Mouse (Mus musculus) splenic B cell, adult 2 months (primary cell): ENCODE measurements around the gene Arvcf.

Experiments
- DNase-seq: peaks from one replicate; pipeline ENCODE4 v3.0.0-alpha.2; 2011; ENCODE audit warnings: low read depth, low spot score
- H3K27me3 ChIP-seq: 2 replicates; pipeline ENCODE4 v1.6.1; 2012; ENCODE audit warnings: mild to moderate bottlenecking, low read length, moderate library complexity, mixed read lengths; ENCODE audit not compliant: control insufficient read depth, poor library complexity, insufficient read depth, severe bottlenecking
- H3K36me3 ChIP-seq: 2 replicates; pipeline ENCODE4 v1.6.1; 2012; ENCODE audit warnings: mild to moderate bottlenecking, low read length, moderate library complexity, mixed read lengths; ENCODE audit not compliant: control insufficient read depth, poor library complexity, insufficient read depth, severe bottlenecking

Gene Arvcf

GRCm38 (mm10) chr16:18418756-18419602, 71.0 kb downstream of the Arvcf start:
- no peak for DNase-seq
- Histone ChIP-seq H3K36me3 (peaks cover 2% of the 10 kb centered on the region; the same call in 1 of the 2 replicates), H3K27me3 (no peaks in the 10 kb centered on the region)

DNA sequence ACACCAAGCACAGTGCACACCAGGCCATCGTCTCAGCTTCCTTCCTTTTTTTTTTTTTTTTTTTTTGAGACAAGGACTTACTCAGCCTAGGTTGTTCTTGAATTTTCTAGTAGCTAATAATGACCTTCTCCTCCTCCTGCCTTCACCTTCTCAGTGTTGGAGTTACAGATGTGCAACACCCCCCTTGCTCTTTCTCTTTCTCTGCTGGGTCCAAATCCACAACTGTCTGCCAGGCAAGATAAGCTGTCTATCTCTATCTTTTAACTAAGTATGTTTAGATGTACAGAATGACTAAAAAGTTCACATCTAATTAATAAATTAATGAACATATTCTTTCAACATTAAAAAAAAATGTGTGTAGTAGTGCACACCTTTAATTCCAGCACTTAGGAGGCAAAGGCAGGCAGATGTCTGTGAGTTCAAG, 71.6 kb downstream of the Arvcf start:
- H3K27me3 ChIP-seq, result no peaks in the 10 kb centered on the region
- peaks cover 2% of the 10 kb centered on the region; the same call in 1 of the 2 replicates for H3K36me3 ChIP-seq
- no peak for DNase-seq

- Histone ChIP-seq H3K36me3 (peaks cover 2% of the 10 kb centered on the region; the same call in 1 of the 2 replicates), H3K27me3 (no peaks in the 10 kb centered on the region)
Measured at GRCm38 (mm10) chr16:18420571-18420970, 72.6 kb downstream of the Arvcf start.

GRCm38 (mm10) chr16:18423203-18423914, 75.4 kb downstream of the Arvcf start:
- Histone ChIP-seq H3K27me3 (no peaks in the 10 kb centered on the region), H3K36me3 (0 out of 2 replicates have a peak, but pooled peaks cover 2% of the 10 kb centered on the region)
- DNase-seq, result no peak

More at GRCm38 (mm10) chr16:18420571-18420970, 72.6 kb downstream of the Arvcf start:
- DNase-seq, result no peak

GRCm38 (mm10) chr16:18423915-18424265, 75.9 kb downstream of the Arvcf start:
- Histone ChIP-seq H3K36me3 (0 out of 2 replicates have a peak, but pooled peaks cover 2% of the 10 kb centered on the region), H3K27me3 (no peaks in the 10 kb centered on the region)
- DNase-seq, result no peak

- no peak for DNase-seq
- 0 out of 2 replicates have a peak, but pooled peaks cover 2% of the 10 kb centered on the region for H3K36me3 ChIP-seq
Measured at GRCm38 (mm10) chr16:18424364-18425045, 76.5 kb downstream of the Arvcf start.

DNA sequence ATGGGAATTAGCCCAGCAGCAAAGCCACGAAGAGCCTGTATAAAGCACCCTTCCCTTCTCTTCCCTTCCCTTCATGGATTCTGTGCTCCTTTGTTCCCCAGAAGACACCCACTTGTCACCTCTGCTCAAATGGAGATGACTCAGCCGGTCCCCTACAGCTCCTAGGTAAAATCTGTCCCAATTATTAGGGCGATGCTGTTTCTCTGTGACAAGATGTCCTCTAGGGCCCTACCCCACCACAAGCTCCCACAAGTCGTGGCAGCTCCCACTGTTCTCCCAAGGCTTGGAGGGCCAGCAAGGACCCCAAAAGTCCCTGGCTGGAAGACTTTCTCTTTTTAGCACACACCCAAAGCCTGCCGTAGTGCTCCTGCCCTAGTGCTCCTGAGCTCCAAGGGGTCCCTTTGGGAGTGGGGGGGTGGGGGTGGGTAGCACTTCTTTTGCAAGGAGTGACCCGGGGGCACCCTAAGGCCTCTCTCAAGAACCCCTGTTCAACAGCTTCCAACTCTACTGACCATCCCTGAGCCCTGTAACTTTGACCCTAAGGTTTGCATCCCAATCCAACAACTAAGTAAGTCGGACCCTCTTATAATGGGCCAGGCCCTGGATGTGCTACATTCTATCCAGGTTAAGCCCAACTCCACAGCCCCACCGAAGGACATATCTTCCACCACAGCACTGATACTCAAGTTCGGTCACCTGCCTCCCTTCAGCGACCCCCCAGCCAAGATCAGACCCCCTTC, 77.7 kb downstream of the Arvcf start:
- H3K27me3 ChIP-seq, result no peaks in the 10 kb centered on the region
- 0 out of 2 replicates have a peak, but pooled peaks cover 2% of the 10 kb centered on the region for H3K36me3 ChIP-seq
- DNase-seq, result no peak

More at GRCm38 (mm10) chr16:18424364-18425045, 76.5 kb downstream of the Arvcf start:
- H3K27me3 ChIP-seq, result no peaks in the 10 kb centered on the region

DNA sequence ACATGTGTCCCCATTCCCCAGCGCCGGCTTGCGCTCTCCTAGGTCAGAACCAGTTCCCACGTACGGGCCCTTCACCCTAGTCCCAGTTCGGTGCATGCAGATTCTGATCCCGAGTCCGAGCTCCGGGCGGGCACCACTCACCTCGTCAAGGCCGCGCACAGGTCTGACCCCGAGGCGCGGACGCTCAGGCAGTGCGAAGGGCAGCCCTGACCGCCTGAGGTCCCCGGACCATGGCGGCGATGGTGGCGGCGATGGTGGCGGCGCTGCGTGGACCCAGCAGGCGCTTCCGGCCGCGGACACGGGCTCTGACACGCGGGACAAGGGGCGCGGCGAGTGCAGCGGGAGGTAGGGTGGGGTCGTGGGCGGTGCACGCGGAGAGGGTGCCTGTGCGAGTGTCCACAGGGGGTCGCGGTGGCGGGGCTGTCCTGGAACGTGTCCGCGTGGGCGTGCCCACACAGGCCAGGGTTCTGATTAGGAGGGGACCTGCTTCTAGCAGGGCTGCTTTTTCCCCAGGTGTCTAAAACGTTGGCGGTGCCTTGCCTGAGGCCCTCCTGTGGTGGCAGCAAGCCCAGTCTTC, 78.3 kb downstream of the Arvcf start, which contains the start of gene Txnrd2:
TSS of gene Txnrd2 (plus strand) at position 170 of the 577 bp plus-strand sequence.
- no peaks in the 10 kb centered on the region for H3K36me3 ChIP-seq
- H3K27me3 ChIP-seq, result no peaks in the 10 kb centered on the region
- DNase-seq, result peak; percentile 76

DNA sequence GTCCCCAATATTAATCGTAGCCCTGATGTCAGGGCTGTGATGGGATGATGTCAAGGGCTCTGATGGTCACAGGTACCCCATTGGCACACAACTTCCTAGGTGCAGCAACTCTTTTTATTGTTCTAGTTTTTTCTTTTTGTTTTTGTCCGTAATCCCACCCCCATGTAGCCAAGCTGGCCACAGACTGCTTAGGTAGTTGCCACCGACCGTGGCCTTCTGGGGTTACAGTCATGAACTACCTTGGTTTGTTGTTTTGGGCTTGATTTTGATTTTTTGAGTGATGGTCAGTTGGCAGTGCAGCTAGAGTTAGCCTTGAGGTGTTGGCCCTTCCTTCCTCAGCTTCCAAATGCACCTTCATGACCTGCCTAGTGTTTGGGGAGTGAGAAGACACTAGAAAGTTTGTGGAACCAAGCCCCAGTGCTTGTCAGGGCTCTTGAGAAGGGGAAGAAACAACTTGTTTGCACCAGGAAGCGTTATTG, 78.9 kb downstream of the Arvcf start, which contains the start of gene Comt:
TSS of gene Comt (minus strand) at position 51 of the 479 bp plus-strand sequence.
- Histone ChIP-seq H3K27me3 (no peaks in the 10 kb centered on the region), H3K36me3 (no peaks in the 10 kb centered on the region)
- DNase-seq, result no peak

DNA sequence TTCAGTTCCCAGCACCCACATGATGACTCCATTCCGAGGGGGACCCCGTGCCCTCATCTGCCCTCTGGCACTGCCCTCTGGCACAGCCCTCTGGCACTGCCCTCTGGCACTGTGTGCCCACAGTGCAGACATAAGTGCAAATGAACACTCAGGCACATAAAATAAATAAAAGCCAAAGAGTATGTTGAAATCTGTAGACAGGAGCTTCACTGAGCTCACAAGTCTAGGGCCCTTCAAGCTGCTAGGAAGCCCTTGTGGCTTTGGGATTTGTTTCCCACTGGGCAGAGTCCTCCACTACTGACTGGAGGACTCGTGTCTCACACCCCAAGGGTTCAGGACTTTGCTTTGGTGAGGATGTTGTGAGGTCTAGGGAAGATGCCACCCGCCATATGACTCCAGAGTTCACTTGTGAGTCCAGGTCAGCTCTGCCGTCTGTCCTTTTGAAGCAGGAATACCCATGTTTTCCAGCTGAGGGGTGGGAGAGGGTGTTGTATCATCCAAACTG, 80.1 kb downstream of the Arvcf start:
- Histone ChIP-seq H3K36me3 (no peaks in the 10 kb centered on the region), H3K27me3 (no peaks in the 10 kb centered on the region)
- no peak for DNase-seq

GRCm38 (mm10) chr16:18428516-18429042, 80.6 kb downstream of the Arvcf start:
- DNase-seq, result no peak
- H3K36me3 ChIP-seq, result no peaks in the 10 kb centered on the region
- H3K27me3 ChIP-seq, result no peaks in the 10 kb centered on the region

- Histone ChIP-seq H3K36me3 (no peaks in the 10 kb centered on the region), H3K27me3 (no peaks in the 10 kb centered on the region)
- DNase-seq, result no peak
Measured at GRCm38 (mm10) chr16:18429641-18430040, 81.7 kb downstream of the Arvcf start.

DNA sequence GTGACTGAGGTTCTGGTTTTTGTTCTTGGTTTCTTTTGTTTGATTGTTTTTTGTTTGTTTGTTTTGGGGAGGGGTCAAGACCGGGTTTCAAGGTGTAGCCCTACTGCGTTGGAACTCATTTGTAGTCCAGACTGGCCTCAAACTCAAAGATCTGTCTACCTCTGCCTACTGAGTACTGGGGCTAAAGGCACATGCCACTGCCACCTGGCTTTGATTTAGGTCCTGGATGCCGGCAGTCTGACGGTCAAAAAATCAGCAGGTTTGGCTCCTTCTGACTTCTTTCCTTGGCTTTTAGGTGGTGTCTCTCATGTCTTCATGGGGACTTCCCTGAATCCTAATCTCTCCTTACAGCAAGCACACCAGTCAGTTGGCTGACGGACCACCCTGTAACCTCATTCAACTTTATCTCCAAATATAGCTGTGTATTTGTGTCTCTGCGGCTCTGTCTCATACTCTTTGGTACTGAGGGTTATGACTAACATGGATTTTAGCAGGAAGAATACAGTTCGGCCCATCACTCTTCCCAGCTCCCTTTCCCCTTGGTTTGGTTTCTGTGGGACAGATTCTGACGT, 82.7 kb downstream of the Arvcf start:
- H3K36me3 ChIP-seq, result no peaks in the 10 kb centered on the region
- no peak for DNase-seq
- H3K27me3 ChIP-seq, result no peaks in the 10 kb centered on the region
